Mouse (Mus musculus): ENCODE measurements around the gene Hdac4. TPM values are rescaled to one million over a fixed set of nuclear protein-coding genes. Genes with fewer than 3 reads are reported as not detected.

The Hdac4 gene
- polyA plus RNA-seq, 1 experiment from 2014 or later: 21.9 TPM

GRCm38 (mm10) chr1:91922235-91923152 is 273.0 kb downstream of the Hdac4 start:
- Histone ChIP-seq H3K27ac (ENCODE audit: low read depth, low read length) (no peak overlapping the region), H3K36me3 (ENCODE audit: control insufficient read depth, insufficient read depth, low read length) (no peaks in the 10 kb centered on the region), H3K4me3 (ENCODE audit: low read depth, low read length) (no peak overlapping the region), H3K9me3 (ENCODE audit: control insufficient read depth, low read length) (no peaks in the 10 kb centered on the region), H3K4me2 (no peak overlapping the region), H3K9ac (ENCODE audit: low read length) (no peak overlapping the region), H3K27me3 (ENCODE audit: control insufficient read depth, insufficient read depth, low read length) (no peaks in the 10 kb centered on the region), H3K4me1 (ENCODE audit: control insufficient read depth, insufficient read depth, low read length) (no peaks in the 10 kb centered on the region)
- ATAC-seq (ENCODE audit: low FRiP score): no peak
- 88% methylated on average over 7 of the region's 7 CpGs for WGBS
- DNase-seq (ENCODE audit: low spot score, missing footprints): no peak

GRCm38 (mm10) chr1:91921702-91922101 is 273.8 kb downstream of the Hdac4 start:
- Histone ChIP-seq H3K9ac (ENCODE audit: low read length) (no peak overlapping the region), H3K4me2 (no peak overlapping the region), H3K9me3 (ENCODE audit: control insufficient read depth, low read length) (no peaks in the 10 kb centered on the region), H3K36me3 (ENCODE audit: control insufficient read depth, insufficient read depth, low read length) (no peaks in the 10 kb centered on the region), H3K4me1 (ENCODE audit: control insufficient read depth, insufficient read depth, low read length) (no peaks in the 10 kb centered on the region), H3K27me3 (ENCODE audit: control insufficient read depth, insufficient read depth, low read length) (no peaks in the 10 kb centered on the region), H3K4me3 (ENCODE audit: low read depth, low read length) (no peak overlapping the region), H3K27ac (ENCODE audit: low read depth, low read length) (no peak overlapping the region)
- DNase-seq (ENCODE audit: low spot score, missing footprints): no peak
- ATAC-seq (ENCODE audit: low FRiP score): no peak
- 90% methylated on average over 4 of the region's 4 CpGs for WGBS

DNA sequence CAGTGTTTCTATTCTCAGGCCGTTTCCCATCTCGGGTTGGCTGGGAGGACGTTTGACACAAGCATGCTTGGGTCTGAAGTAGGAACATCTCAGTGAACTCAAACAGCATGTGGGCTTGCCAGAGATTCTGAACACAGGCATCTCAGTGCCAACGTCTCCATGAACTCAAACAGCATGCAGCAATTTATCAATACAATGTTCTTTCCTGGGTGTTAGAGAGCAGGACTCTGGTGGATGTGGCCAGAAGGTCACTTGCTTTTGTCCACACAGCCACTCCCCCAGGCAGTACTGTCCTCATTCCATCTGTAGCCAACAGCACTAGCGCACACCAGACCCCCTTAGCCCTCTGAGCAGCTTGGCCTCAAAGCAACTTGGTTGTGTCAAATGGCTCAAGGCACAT is 274.2 kb downstream of the Hdac4 start:
- no peak overlapping the region for H3K9ac ChIP-seq (ENCODE audit: low read length)
- H3K4me2 ChIP-seq: no peak overlapping the region
- ATAC-seq (ENCODE audit: low FRiP score) (no peak), DNase-seq (ENCODE audit: low spot score, missing footprints) (no peak)
- H3K27me3 ChIP-seq (ENCODE audit: control insufficient read depth, insufficient read depth, low read length): no peaks in the 10 kb centered on the region
- no peak overlapping the region for H3K27ac ChIP-seq (ENCODE audit: low read depth, low read length)
- no peak overlapping the region for H3K4me3 ChIP-seq (ENCODE audit: low read depth, low read length)
- no peaks in the 10 kb centered on the region for H3K9me3 ChIP-seq (ENCODE audit: control insufficient read depth, low read length)
- 83% methylated on average over 5 of the region's 5 CpGs for WGBS
- no peaks in the 10 kb centered on the region for H3K4me1 ChIP-seq (ENCODE audit: control insufficient read depth, insufficient read depth, low read length)
- H3K36me3 ChIP-seq (ENCODE audit: control insufficient read depth, insufficient read depth, low read length): no peaks in the 10 kb centered on the region

- DNase-seq (ENCODE audit: low spot score, missing footprints) (peak; percentile 21), ATAC-seq (ENCODE audit: low FRiP score) (no peak)
- Histone ChIP-seq H3K27ac (ENCODE audit: low read depth, low read length) (no peak overlapping the region), H3K9me3 (ENCODE audit: control insufficient read depth, low read length) (no peaks in the 10 kb centered on the region), H3K4me3 (ENCODE audit: low read depth, low read length) (no peak overlapping the region), H3K27me3 (ENCODE audit: control insufficient read depth, insufficient read depth, low read length) (no peaks in the 10 kb centered on the region), H3K4me1 (ENCODE audit: control insufficient read depth, insufficient read depth, low read length) (no peaks in the 10 kb centered on the region), H3K9ac (ENCODE audit: low read length) (no peak overlapping the region), H3K36me3 (ENCODE audit: control insufficient read depth, insufficient read depth, low read length) (no peaks in the 10 kb centered on the region), H3K4me2 (no peak overlapping the region)
- 47% methylated on average over 7 of the region's 7 CpGs for WGBS
Measured at GRCm38 (mm10) chr1:91920038-91920589, 275.4 kb downstream of the Hdac4 start.

GRCm38 (mm10) chr1:91918257-91918800 is 277.2 kb downstream of the Hdac4 start:
- no peak overlapping the region for H3K9ac ChIP-seq (ENCODE audit: low read length)
- H3K4me1 ChIP-seq (ENCODE audit: control insufficient read depth, insufficient read depth, low read length): no peaks in the 10 kb centered on the region
- H3K9me3 ChIP-seq (ENCODE audit: control insufficient read depth, low read length): no peaks in the 10 kb centered on the region
- no peak for ATAC-seq (ENCODE audit: low FRiP score)
- no peak for DNase-seq (ENCODE audit: low spot score, missing footprints)
- no peak overlapping the region for H3K27ac ChIP-seq (ENCODE audit: low read depth, low read length)
- no peak overlapping the region for H3K4me3 ChIP-seq (ENCODE audit: low read depth, low read length)
- H3K27me3 ChIP-seq (ENCODE audit: control insufficient read depth, insufficient read depth, low read length): no peaks in the 10 kb centered on the region
- 88% methylated on average over 10 of the region's 10 CpGs for WGBS
- H3K4me2 ChIP-seq: no peak overlapping the region
- H3K36me3 ChIP-seq (ENCODE audit: control insufficient read depth, insufficient read depth, low read length): no peaks in the 10 kb centered on the region

GRCm38 (mm10) chr1:91917596-91917995 is 277.9 kb downstream of the Hdac4 start:
- DNase-seq (ENCODE audit: low spot score, missing footprints) (peak; percentile 69), ATAC-seq (ENCODE audit: low FRiP score) (no peak)
- Histone ChIP-seq H3K9ac (ENCODE audit: low read length) (no peak overlapping the region), H3K4me3 (ENCODE audit: low read depth, low read length) (no peak overlapping the region), H3K27ac (ENCODE audit: low read depth, low read length) (no peak overlapping the region), H3K9me3 (ENCODE audit: control insufficient read depth, low read length) (no peaks in the 10 kb centered on the region), H3K4me1 (ENCODE audit: control insufficient read depth, insufficient read depth, low read length) (no peaks in the 10 kb centered on the region), H3K27me3 (ENCODE audit: control insufficient read depth, insufficient read depth, low read length) (no peaks in the 10 kb centered on the region), H3K36me3 (ENCODE audit: control insufficient read depth, insufficient read depth, low read length) (no peaks in the 10 kb centered on the region), H3K4me2 (no peak overlapping the region)
- 88% methylated on average over 2 of the region's 2 CpGs for WGBS

DNA sequence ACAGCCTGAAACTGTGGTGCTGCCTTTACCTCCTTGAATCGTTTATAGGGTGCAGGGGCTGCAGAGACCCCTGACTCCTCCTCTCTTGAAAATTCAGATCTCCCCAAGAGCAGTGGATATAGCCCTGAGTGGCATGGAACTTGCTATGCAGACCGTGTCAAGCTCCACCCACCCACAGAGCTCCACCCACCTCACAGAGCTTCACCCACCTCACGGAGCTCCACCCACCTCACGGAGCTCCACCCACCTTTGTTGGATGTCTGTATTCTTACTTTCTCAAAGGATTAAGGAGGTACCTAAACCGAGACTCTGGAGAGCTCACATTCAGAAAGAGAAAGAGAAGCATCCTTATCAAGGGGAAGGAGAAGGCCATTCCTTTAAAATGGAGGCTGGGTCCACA is 279.5 kb downstream of the Hdac4 start:
- H3K36me3 ChIP-seq (ENCODE audit: control insufficient read depth, insufficient read depth, low read length): no peaks in the 10 kb centered on the region
- H3K9ac ChIP-seq (ENCODE audit: low read length): no peak overlapping the region
- no peaks in the 10 kb centered on the region for H3K4me1 ChIP-seq (ENCODE audit: control insufficient read depth, insufficient read depth, low read length)
- ATAC-seq (ENCODE audit: low FRiP score) (no peak), DNase-seq (ENCODE audit: low spot score, missing footprints) (no peak)
- no peak overlapping the region for H3K4me2 ChIP-seq
- H3K27me3 ChIP-seq (ENCODE audit: control insufficient read depth, insufficient read depth, low read length): no peaks in the 10 kb centered on the region
- H3K9me3 ChIP-seq (ENCODE audit: control insufficient read depth, low read length): no peaks in the 10 kb centered on the region
- H3K27ac ChIP-seq (ENCODE audit: low read depth, low read length): no peak overlapping the region
- H3K4me3 ChIP-seq (ENCODE audit: low read depth, low read length): no peak overlapping the region
- WGBS: 83% methylated on average over 5 of the region's 5 CpGs

GRCm38 (mm10) chr1:91914648-91915047 is 280.9 kb downstream of the Hdac4 start:
- H3K27ac ChIP-seq (ENCODE audit: low read depth, low read length): no peak overlapping the region
- WGBS: 64% methylated on average over 3 of the region's 3 CpGs
- no peak for ATAC-seq (ENCODE audit: low FRiP score)
- H3K9ac ChIP-seq (ENCODE audit: low read length): no peak overlapping the region
- H3K4me3 ChIP-seq (ENCODE audit: low read depth, low read length): no peak overlapping the region
- H3K27me3 ChIP-seq (ENCODE audit: control insufficient read depth, insufficient read depth, low read length): no peaks in the 10 kb centered on the region
- no peaks in the 10 kb centered on the region for H3K9me3 ChIP-seq (ENCODE audit: control insufficient read depth, low read length)
- no peak overlapping the region for H3K4me2 ChIP-seq
- no peaks in the 10 kb centered on the region for H3K36me3 ChIP-seq (ENCODE audit: control insufficient read depth, insufficient read depth, low read length)
- DNase-seq (ENCODE audit: low spot score, missing footprints): no peak
- no peaks in the 10 kb centered on the region for H3K4me1 ChIP-seq (ENCODE audit: control insufficient read depth, insufficient read depth, low read length)

- Histone ChIP-seq H3K4me3 (ENCODE audit: low read depth, low read length) (no peak overlapping the region), H3K36me3 (ENCODE audit: control insufficient read depth, insufficient read depth, low read length) (no peaks in the 10 kb centered on the region), H3K27me3 (ENCODE audit: control insufficient read depth, insufficient read depth, low read length) (no peaks in the 10 kb centered on the region), H3K4me2 (no peak overlapping the region), H3K9ac (ENCODE audit: low read length) (no peak overlapping the region), H3K4me1 (ENCODE audit: control insufficient read depth, insufficient read depth, low read length) (no peaks in the 10 kb centered on the region), H3K27ac (ENCODE audit: low read depth, low read length) (no peak overlapping the region), H3K9me3 (ENCODE audit: control insufficient read depth, low read length) (no peaks in the 10 kb centered on the region)
- WGBS: 45% methylated on average over 6 of the region's 6 CpGs
- no peak for ATAC-seq (ENCODE audit: low FRiP score)
- peak; percentile 93 for DNase-seq (ENCODE audit: low spot score, missing footprints)
Measured at GRCm38 (mm10) chr1:91913850-91914249, 281.6 kb downstream of the Hdac4 start.
